Mouse (Mus musculus) intestine, embryonic 16.5 days (tissue): ENCODE measurements around the gene Slc25a42. TPM values are rescaled to one million over a fixed set of nuclear protein-coding genes. Genes with fewer than 3 reads are reported as not detected.
A peak's percentile ranks its signal among the peaks of the same experiment; 100 is the strongest.

Source experiments
- ATAC-seq: fragments of 200-750 bp; cut with Nextera tagmentation; 2 replicates; pipeline ENCODE4 v1.8.0; 2017; ENCODE audit warnings: moderate TSS enrichment, moderate library complexity
- H3K27ac ChIP-seq: fragments of 300-500 bp; sonication (generic); 2 replicates; pipeline ENCODE4 v1.5.1; 2014; ENCODE audit warnings: mild to moderate bottlenecking, low read length
- H3K27me3 ChIP-seq: fragments of 300-500 bp; sonication (generic); replicated peaks from 2 replicates; pipeline ENCODE4 v1.6.1; 2014; ENCODE audit warnings: low read length, control low read depth, mixed read lengths; ENCODE audit not compliant: control insufficient read depth, insufficient read depth
- H3K36me3 ChIP-seq: fragments of 300-500 bp; sonication (generic); 2 replicates; pipeline ENCODE4 v1.6.1; 2014; ENCODE audit warnings: low read length, control low read depth; ENCODE audit not compliant: control insufficient read depth, insufficient read depth
- H3K4me1 ChIP-seq: fragments of 300-500 bp; sonication (generic); 2 replicates; pipeline ENCODE4 v1.6.1; 2014; ENCODE audit warnings: low read length, control low read depth, mixed read lengths; ENCODE audit not compliant: control insufficient read depth, insufficient read depth
- H3K4me2 ChIP-seq: fragments of 300-500 bp; sonication (generic); 2 replicates; pipeline ENCODE4 v1.6.1; 2014; ENCODE audit warnings: low read depth, low read length, control low read depth
- H3K4me3 ChIP-seq: fragments of 300-500 bp; sonication (generic); 2 replicates; pipeline ENCODE4 v1.5.1; 2014; ENCODE audit warnings: mild to moderate bottlenecking, low read length
- H3K9ac ChIP-seq: fragments of 300-500 bp; sonication (generic); 2 replicates; pipeline ENCODE4 v1.6.1; 2014; ENCODE audit warnings: low read depth, low read length
- H3K9me3 ChIP-seq: fragments of 300-500 bp; sonication (generic); 2 replicates; pipeline ENCODE4 v1.6.1; 2016; ENCODE audit warnings: low read length, control low read depth; ENCODE audit not compliant: control insufficient read depth
- WGBS: fragments of 180-500 bp; shearing (Covaris S2); extraction: QIAGEN DNeasy Blood & Tissue Kit; methylation state at CpG from one replicate; pipeline ENCODE4 v1.1.7; 2014; 5-methylcytosine and 5-hydroxymethylcytosine counted together
- polyA plus RNA-seq: library from polyadenylated mRNA; unstranded; fragments of >200 nt; fragmentation: Nextera tagmentation; extraction: Ambion mirVana; gene quantifications from 2 replicates; pipeline ENCODE4 v1.2.1, GENCODE M21; 2015

Gene Slc25a42
- 7.6 and 10.5 TPM in 2 replicates for polyA plus RNA-seq

DNA sequence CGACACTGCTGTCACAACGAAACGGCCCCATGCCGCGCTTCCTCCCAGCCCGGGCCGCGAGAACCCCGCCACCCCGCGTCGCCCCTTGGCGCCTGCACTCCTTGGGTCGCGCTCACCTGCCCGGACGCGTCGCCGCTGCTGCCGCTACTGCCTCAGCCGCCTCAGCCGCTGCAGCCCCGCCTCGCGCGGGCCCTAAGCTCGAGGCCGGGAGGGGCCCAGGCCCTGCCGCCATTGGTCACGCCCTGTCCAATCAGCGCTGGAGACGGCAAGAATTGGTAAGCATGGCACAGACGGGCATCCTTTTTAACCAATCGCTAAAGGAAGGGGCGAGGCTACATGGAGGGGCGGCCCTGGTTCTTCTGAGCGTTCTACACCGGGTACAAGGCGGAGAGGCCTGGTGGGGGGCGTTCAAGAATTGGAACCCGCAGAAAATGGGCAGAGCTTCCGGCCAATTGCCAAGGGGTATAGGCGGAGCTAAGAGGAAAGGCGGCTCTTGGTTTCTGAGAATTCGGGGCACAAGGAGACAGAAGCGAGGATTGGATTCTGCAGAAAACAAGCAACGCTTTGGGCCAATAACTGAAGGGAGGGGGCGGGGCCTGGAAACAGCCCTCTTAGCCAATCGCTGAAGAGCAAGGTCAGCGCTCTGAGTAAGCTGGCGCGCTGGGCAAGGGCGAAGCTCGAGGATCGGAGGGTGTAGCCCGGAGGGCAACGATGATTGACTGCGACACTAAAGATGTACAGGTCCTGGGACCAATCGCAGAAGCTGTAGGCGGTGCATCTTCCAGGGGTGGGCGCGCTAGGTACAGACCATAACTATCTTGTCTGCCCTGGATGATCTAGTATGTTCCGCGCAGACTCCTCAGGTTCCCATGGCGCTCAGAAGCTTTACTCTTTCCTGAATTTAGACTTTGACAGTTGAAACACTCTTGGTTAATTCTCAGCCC, at the start of gene Slc25a42:
Gene Slc25a42 (minus strand): TSS at position 194 of the 944 bp plus-strand sequence.
- H3K27ac ChIP-seq: peak within 1 kb of the TSS; percentile 45
- WGBS: under 1% methylated on average over 66 of the region's 66 CpGs
- ATAC-seq: peak; percentile 98
- peak within 1 kb of the TSS; percentile 78 for H3K9ac ChIP-seq
- H3K9me3 ChIP-seq: no peaks in the 10 kb centered on the region
- peak within 1 kb of the TSS; percentile 98 for H3K4me2 ChIP-seq
- no peaks in the 10 kb centered on the region for H3K27me3 ChIP-seq
- H3K36me3 ChIP-seq: no peaks in the 10 kb centered on the region
- 0 out of 2 replicates have a peak, but pooled peaks cover 5% of the 10 kb centered on the region for H3K4me1 ChIP-seq
- peak within 1 kb of the TSS; percentile 71 for H3K4me3 ChIP-seq

DNA sequence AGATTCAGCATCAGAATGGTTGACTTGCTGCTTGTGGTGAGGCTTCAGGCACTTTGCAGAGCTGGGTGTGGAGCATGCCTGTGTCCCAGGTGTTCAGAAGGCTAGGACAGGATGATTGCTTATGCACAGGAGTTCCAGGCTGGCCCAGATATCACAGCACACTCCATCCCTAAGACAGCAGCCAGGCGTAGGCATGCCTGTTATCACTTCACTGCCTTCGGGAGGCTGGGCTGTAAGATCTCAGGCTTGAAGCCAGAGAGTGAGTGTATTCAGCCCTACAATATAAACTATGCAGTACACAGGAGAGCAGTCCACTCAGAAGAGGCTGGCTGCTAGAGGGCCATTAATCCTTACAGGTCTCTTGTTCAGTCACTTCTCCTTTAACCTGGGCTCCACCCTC, 46.9 kb upstream of the Slc25a42 start:
- Histone ChIP-seq H3K4me1 (no peaks in the 10 kb centered on the region), H3K9ac (no peak overlapping the region), H3K9me3 (no peaks in the 10 kb centered on the region), H3K27ac (no peak overlapping the region), H3K27me3 (no peaks in the 10 kb centered on the region), H3K4me3 (no peak overlapping the region), H3K36me3 (peaks cover 30% of the 10 kb centered on the region), H3K4me2 (no peak overlapping the region)
- 84% methylated on average over 2 of the region's 2 CpGs for WGBS
- no peak; the same call in 1 of the 2 replicates for ATAC-seq

DNA sequence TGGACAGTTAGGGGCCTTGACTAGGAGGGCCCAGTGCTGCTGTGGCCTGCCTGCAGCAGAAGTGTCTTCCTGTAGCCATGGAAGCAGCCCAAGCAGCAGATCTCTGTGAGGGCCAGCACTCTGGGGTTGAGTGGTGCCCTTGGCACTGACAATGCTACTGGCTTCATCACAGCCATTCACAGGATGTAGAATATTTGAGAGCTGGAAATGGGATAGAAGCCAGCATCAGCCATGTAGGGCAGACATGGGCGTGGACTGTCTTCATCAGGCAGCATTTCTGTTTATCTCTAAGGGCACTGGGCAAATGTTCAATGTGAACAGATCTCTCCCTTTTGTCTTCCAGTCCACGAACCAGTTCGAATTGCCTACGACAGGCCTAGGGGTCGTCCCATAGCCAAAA, 46.5 kb upstream of the Slc25a42 start:
- 93% methylated on average over 5 of the region's 5 CpGs for WGBS
- Histone ChIP-seq H3K4me3 (no peak overlapping the region), H3K27ac (no peak overlapping the region), H3K4me2 (no peak overlapping the region), H3K4me1 (no peaks in the 10 kb centered on the region), H3K9me3 (no peaks in the 10 kb centered on the region), H3K27me3 (no peaks in the 10 kb centered on the region), H3K9ac (no peak overlapping the region), H3K36me3 (peaks cover 30% of the 10 kb centered on the region)
- no peak for ATAC-seq

DNA sequence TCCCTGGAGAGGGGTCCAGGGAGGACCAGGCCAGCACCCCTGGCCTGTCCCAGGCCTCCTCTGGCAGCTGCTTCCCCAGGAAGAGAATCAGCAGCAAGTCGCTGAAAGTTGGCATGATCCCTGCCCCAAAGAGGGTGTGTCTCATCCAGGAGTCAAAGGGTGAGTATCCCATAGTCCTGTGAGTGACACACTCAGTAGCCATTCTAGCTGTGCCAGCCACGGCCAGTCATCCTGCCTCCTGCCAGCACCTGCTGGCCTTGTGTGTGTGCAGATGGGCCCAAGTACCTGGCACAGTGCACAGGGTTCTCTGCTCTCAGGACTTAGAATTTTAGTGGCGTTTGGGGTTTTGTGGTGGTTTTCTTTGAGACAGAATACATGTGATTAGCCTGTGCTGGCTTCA, 45.4 kb upstream of the Slc25a42 start:
- H3K36me3 ChIP-seq: peaks cover 36% of the 10 kb centered on the region
- H3K9ac ChIP-seq: no peak overlapping the region
- H3K4me2 ChIP-seq: no peak overlapping the region
- no peak overlapping the region for H3K27ac ChIP-seq
- ATAC-seq: no peak
- 83% methylated on average over 3 of the region's 3 CpGs for WGBS
- H3K4me3 ChIP-seq: no peak overlapping the region
- no peaks in the 10 kb centered on the region for H3K4me1 ChIP-seq
- H3K9me3 ChIP-seq: no peaks in the 10 kb centered on the region
- H3K27me3 ChIP-seq: no peaks in the 10 kb centered on the region

DNA sequence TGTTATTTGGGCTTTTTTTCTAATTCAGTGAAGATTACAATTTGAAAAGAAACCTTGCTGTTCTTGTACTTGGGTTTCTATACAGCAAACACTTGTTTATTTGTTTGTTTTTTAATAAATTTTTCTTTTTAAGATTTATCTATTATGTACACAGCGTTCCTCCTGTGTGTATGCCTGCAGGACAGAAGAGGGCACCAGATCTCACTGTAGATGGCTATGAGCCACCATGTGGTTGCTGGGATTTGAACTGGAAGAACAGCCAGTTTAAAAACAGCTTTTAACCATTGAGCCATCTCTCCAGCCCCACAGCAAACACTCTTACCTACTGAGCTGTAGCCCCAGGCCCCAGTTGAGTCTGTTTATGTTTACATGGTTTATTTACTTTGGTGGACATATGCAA, 42.5 kb upstream of the Slc25a42 start:
- WGBS: 90% methylated on average over 1 of the region's 1 CpGs
- H3K4me3 ChIP-seq: no peak overlapping the region
- no peak overlapping the region for H3K9ac ChIP-seq
- H3K4me2 ChIP-seq: no peak overlapping the region
- no peaks in the 10 kb centered on the region for H3K4me1 ChIP-seq
- H3K27ac ChIP-seq: no peak overlapping the region
- H3K9me3 ChIP-seq: no peaks in the 10 kb centered on the region
- no peaks in the 10 kb centered on the region for H3K27me3 ChIP-seq
- peaks cover 36% of the 10 kb centered on the region for H3K36me3 ChIP-seq
- ATAC-seq: no peak

DNA sequence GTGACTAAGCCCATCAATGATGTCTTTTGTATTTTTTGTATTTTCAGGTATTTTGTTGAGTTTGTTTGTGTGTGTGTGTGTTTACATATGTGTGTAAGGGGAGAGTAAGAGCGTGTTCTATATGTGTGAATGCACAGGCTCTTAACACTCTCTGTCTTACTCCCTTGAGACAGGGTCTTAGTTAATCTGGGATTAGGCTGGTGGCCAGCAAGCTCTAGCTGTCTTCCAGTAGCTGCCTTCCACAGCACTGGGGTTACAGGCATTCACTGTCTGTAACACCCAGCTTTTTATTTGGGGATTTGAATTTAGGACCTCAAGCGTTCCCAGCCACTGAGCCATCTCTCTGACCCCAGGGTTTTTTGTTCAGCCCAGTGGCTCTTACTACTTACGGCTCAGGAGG, 35.7 kb upstream of the Slc25a42 start:
- WGBS: 94% methylated on average over 3 of the region's 3 CpGs
- no peak for ATAC-seq

DNA sequence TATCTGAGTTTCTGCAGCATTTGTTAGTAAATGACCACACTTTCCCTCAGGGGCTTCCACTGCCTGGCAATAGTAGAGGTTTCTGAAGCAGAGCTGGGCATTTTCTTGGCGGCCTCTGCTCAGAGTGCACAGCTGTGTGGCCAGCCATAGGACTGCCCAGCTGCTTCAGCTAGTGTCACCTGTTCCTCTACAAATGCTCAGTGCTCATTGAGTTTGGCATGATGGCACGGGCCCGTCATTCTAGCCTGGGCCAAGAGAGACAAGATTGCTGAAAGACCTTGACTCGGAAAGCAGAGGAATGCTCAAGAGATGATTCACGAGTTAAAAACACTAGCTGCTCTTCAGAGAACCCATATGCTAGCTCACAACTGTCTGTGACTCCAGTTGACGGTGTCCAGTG, 34.5 kb upstream of the Slc25a42 start:
- H3K4me2 ChIP-seq: no peak overlapping the region
- 85% methylated on average over 6 of the region's 6 CpGs for WGBS
- H3K9me3 ChIP-seq: no peaks in the 10 kb centered on the region
- no peak overlapping the region for H3K9ac ChIP-seq
- H3K4me3 ChIP-seq: no peak overlapping the region
- no peak overlapping the region for H3K27ac ChIP-seq
- peaks cover 19% of the 10 kb centered on the region for H3K36me3 ChIP-seq
- H3K27me3 ChIP-seq: no peaks in the 10 kb centered on the region
- ATAC-seq: no peak
- no peaks in the 10 kb centered on the region for H3K4me1 ChIP-seq

More for the DNA sequence above, 35.7 kb upstream of the Slc25a42 start:
- H3K4me2 ChIP-seq: no peak overlapping the region
- peaks cover 24% of the 10 kb centered on the region for H3K36me3 ChIP-seq
- H3K27ac ChIP-seq: no peak overlapping the region
- H3K4me3 ChIP-seq: no peak overlapping the region
- no peak overlapping the region for H3K9ac ChIP-seq
- H3K9me3 ChIP-seq: no peaks in the 10 kb centered on the region
- H3K27me3 ChIP-seq: no peaks in the 10 kb centered on the region
- H3K4me1 ChIP-seq: no peaks in the 10 kb centered on the region

DNA sequence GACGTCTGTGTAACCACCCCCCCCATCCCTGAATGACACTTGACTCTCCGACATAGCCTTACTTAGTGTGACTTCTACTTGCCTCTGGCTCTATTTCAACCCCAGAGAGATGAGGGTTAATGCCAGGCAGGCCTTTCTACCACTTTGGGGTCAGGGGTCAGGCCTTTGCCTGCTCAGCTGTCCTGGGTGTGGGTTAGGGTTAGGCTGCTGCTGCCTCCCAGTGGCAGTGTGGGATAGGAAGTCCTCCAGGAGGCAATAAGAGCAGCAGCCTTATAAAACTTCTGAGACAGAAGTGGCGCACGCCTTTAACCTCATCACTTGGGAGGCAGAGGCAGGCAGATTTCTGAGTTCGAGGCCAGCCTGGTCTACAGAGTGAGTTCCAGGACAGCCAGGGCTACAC, 28.5 kb upstream of the Slc25a42 start:
- H3K9me3 ChIP-seq: no peaks in the 10 kb centered on the region
- no peak overlapping the region for H3K4me2 ChIP-seq
- H3K27ac ChIP-seq: no peak overlapping the region
- H3K4me1 ChIP-seq: peaks cover 7% of the 10 kb centered on the region
- H3K27me3 ChIP-seq: no peaks in the 10 kb centered on the region
- ATAC-seq: no peak
- H3K4me3 ChIP-seq: no peak overlapping the region
- H3K9ac ChIP-seq: no peak overlapping the region
- 90% methylated on average over 5 of the region's 5 CpGs for WGBS
- peaks cover 17% of the 10 kb centered on the region for H3K36me3 ChIP-seq

DNA sequence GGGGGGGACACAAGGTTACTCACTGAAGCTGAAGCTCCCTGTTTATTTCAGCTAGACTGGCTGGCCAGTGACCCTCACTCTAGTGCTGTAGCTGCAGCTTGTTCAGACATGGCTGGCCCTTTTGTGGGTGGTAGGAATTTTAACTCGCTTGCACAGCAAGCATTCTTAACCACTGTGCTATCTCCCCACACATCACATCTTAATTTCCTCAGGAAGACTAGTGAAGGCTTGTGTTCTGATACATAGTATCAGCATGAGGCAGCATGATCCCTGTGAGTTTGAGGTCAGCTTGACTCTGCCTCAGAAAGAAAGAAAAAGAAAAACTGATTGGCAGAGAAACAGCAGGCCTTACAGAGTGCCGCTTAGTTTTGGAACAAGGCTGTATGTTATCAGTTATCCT, 25.7 kb upstream of the Slc25a42 start:
- Histone ChIP-seq H3K4me3 (no peak overlapping the region), H3K27me3 (no peaks in the 10 kb centered on the region), H3K4me1 (peaks cover 16% of the 10 kb centered on the region), H3K36me3 (peaks cover 10% of the 10 kb centered on the region), H3K9ac (no peak overlapping the region), H3K27ac (no peak overlapping the region), H3K4me2 (no peak overlapping the region), H3K9me3 (no peaks in the 10 kb centered on the region)
- 92% methylated on average over 2 of the region's 2 CpGs for WGBS
- ATAC-seq: no peak
